Mouse (Mus musculus): ENCODE measurements around the gene Ccdc142.

DNA sequence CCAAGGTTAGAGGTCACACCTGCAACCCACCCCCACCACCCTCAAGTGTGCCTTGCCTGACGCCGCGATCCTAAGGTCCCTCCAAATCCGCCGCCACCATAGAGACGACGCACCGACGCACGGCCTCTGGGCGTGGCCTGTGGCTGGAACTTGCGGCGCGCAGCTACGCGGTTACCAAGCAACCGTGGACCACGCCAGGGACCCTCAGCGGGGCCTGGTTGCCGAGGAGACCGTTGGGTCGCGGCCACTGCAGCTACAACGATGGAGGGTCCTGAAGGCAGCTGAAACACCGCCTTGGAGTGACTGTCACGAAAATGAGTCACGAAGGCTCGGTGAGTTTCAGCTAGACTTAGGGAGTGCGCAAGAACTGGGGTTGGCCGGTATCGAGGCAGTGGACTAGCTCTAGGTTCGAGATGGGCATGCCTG is 54.9 kb downstream of the Ccdc142 start, which contains the start of the genes Wdr54 and 1700003E16Rik:
- TF ChIP-seq CTCF (IDR thresholded peaks at IDR 0.05; ENCODE audit: low read depth, low read length) (no peak), GATA1 (IDR thresholded peaks at IDR 0.05; ENCODE audit: borderline replicate concordance, low read length) (no peak), POLR2AphosphoS5 (IDR thresholded peaks at IDR 0.05; ENCODE audit: insufficient replicate concordance, low read depth, low read length) (no peak)
